Mouse (Mus musculus): Measurements from ENCODE around the gene Lce1i. TPM values are rescaled to one million over a fixed set of nuclear protein-coding genes. Genes with fewer than 3 reads are reported as not detected.
"Not testable (repeated sequence)": the region's sequence is repeated elsewhere in the genome, so short reads cannot be mapped to it uniquely, and the experiment has no call there.

Lce1i gene
- polyA plus RNA-seq (2012; rRNA removed) = not detected in 2 replicates

GRCm38 (mm10) chr3:92778799-92779198, at the start of gene Lce1i:
Gene Lce1i, minus strand, starts transcription at chr3:92778899.
- TF ChIP-seq POLR2A (IDR thresholded peaks at IDR 0.05; ENCODE audit: extremely low read depth, insufficient read depth, low read length) (no peak), CTCF (IDR thresholded peaks at IDR 0.05; ENCODE audit: extremely low read depth, insufficient read depth, low read length) (no peak)
- H3K4me3 ChIP-seq (ENCODE audit: insufficient read depth, low read length) = no peak within 1 kb of the TSS
- no peaks in the 10 kb centered on the region for H3K4me1 ChIP-seq (ENCODE audit: control insufficient read depth, insufficient read depth, low read length)
- H3K27ac ChIP-seq (ENCODE audit: insufficient read depth, low read length) = no peak within 1 kb of the TSS

GRCm38 (mm10) chr3:92827108-92827507, 48.4 kb upstream of the Lce1i start, which contains the start of gene Kprp:
Gene Kprp, minus strand, starts transcription at chr3:92827247.
- H3K4me3 ChIP-seq (ENCODE audit: insufficient read depth, low read length) = no peak within 1 kb of the TSS
- TF ChIP-seq CTCF (IDR thresholded peaks at IDR 0.05; ENCODE audit: extremely low read depth, insufficient read depth, low read length) = no peak
- TF ChIP-seq POLR2A (IDR thresholded peaks at IDR 0.05; ENCODE audit: extremely low read depth, insufficient read depth, low read length) = no peak
- H3K4me1 ChIP-seq (ENCODE audit: control insufficient read depth, insufficient read depth, low read length) = no peaks in the 10 kb centered on the region
- no peak within 1 kb of the TSS for H3K27ac ChIP-seq (ENCODE audit: insufficient read depth, low read length)

- H3K4me3 ChIP-seq (ENCODE audit: insufficient read depth, low read length) = no peak overlapping the region
- TF ChIP-seq POLR2A (IDR thresholded peaks at IDR 0.05; ENCODE audit: extremely low read depth, insufficient read depth, low read length) (no peak), CTCF (IDR thresholded peaks at IDR 0.05; ENCODE audit: extremely low read depth, insufficient read depth, low read length) (peak; percentile 29; the same call in 1 of the 2 replicates)
- no peak overlapping the region for H3K27ac ChIP-seq (ENCODE audit: insufficient read depth, low read length)
- no peaks in the 10 kb centered on the region for H3K4me1 ChIP-seq (ENCODE audit: control insufficient read depth, insufficient read depth, low read length)
Measured at GRCm38 (mm10) chr3:92825808-92826207, 47.1 kb upstream of the Lce1i start.

GRCm38 (mm10) chr3:92816036-92816435, 37.3 kb upstream of the Lce1i start:
- H3K4me1 ChIP-seq (ENCODE audit: control insufficient read depth, insufficient read depth, low read length); H3K27ac ChIP-seq (ENCODE audit: insufficient read depth, low read length); H3K4me3 ChIP-seq (ENCODE audit: insufficient read depth, low read length): not testable (repeated sequence)

- no peaks in the 10 kb centered on the region for H3K4me1 ChIP-seq (ENCODE audit: control insufficient read depth, insufficient read depth, low read length)
Measured at GRCm38 (mm10) chr3:92815581-92815980, 36.9 kb upstream of the Lce1i start.

GRCm38 (mm10) chr3:92807791-92808190, 29.1 kb upstream of the Lce1i start, which contains the start of gene Lce1k:
Gene Lce1k, minus strand, starts transcription at chr3:92807891.
- Histone ChIP-seq H3K4me3 (ENCODE audit: insufficient read depth, low read length) (no peak within 1 kb of the TSS), H3K27ac (ENCODE audit: insufficient read depth, low read length) (no peak within 1 kb of the TSS), H3K4me1 (ENCODE audit: control insufficient read depth, insufficient read depth, low read length) (no peaks in the 10 kb centered on the region)
- no peak for TF ChIP-seq CTCF (IDR thresholded peaks at IDR 0.05; ENCODE audit: extremely low read depth, insufficient read depth, low read length)
- TF ChIP-seq POLR2A (IDR thresholded peaks at IDR 0.05; ENCODE audit: extremely low read depth, insufficient read depth, low read length) = no peak

More at GRCm38 (mm10) chr3:92815581-92815980, 36.9 kb upstream of the Lce1i start:
- no peak overlapping the region for H3K4me3 ChIP-seq (ENCODE audit: insufficient read depth, low read length)
- no peak overlapping the region for H3K27ac ChIP-seq (ENCODE audit: insufficient read depth, low read length)
- TF ChIP-seq POLR2A (IDR thresholded peaks at IDR 0.05; ENCODE audit: extremely low read depth, insufficient read depth, low read length) = no peak
- TF ChIP-seq CTCF (IDR thresholded peaks at IDR 0.05; ENCODE audit: extremely low read depth, insufficient read depth, low read length) = no peak

- TF ChIP-seq CTCF (IDR thresholded peaks at IDR 0.05; ENCODE audit: extremely low read depth, insufficient read depth, low read length) = no peak
- no peak for TF ChIP-seq POLR2A (IDR thresholded peaks at IDR 0.05; ENCODE audit: extremely low read depth, insufficient read depth, low read length)
- H3K4me1 ChIP-seq (ENCODE audit: control insufficient read depth, insufficient read depth, low read length) = no peaks in the 10 kb centered on the region
Measured at GRCm38 (mm10) chr3:92790414-92790813, 11.7 kb upstream of the Lce1i start, which contains the start of gene Lce1j. Gene Lce1j, minus strand, starts transcription at chr3:92790514.

GRCm38 (mm10) chr3:92771573-92771972, 7.1 kb downstream of the Lce1i start:
- Histone ChIP-seq H3K4me3 (ENCODE audit: insufficient read depth, low read length) (no peak overlapping the region), H3K27ac (ENCODE audit: insufficient read depth, low read length) (no peak overlapping the region), H3K4me1 (ENCODE audit: control insufficient read depth, insufficient read depth, low read length) (no peaks in the 10 kb centered on the region)
- TF ChIP-seq POLR2A (IDR thresholded peaks at IDR 0.05; ENCODE audit: extremely low read depth, insufficient read depth, low read length) (no peak), CTCF (IDR thresholded peaks at IDR 0.05; ENCODE audit: extremely low read depth, insufficient read depth, low read length) (no peak)

More at GRCm38 (mm10) chr3:92790414-92790813, 11.7 kb upstream of the Lce1i start, which contains the start of gene Lce1j:
- H3K4me3 ChIP-seq (ENCODE audit: insufficient read depth, low read length) = no peak within 1 kb of the TSS
- H3K27ac ChIP-seq (ENCODE audit: insufficient read depth, low read length) = no peak within 1 kb of the TSS

- Histone ChIP-seq H3K4me1 (ENCODE audit: control insufficient read depth, insufficient read depth, low read length) (no peaks in the 10 kb centered on the region), H3K4me3 (ENCODE audit: insufficient read depth, low read length) (no peak within 1 kb of the TSS), H3K27ac (ENCODE audit: insufficient read depth, low read length) (no peak within 1 kb of the TSS)
- TF ChIP-seq POLR2A (IDR thresholded peaks at IDR 0.05; ENCODE audit: extremely low read depth, insufficient read depth, low read length) (no peak), CTCF (IDR thresholded peaks at IDR 0.05; ENCODE audit: extremely low read depth, insufficient read depth, low read length) (no peak)
Measured at GRCm38 (mm10) chr3:92764965-92765364, 13.7 kb downstream of the Lce1i start, which contains the start of gene Lce1h. Gene Lce1h, minus strand, starts transcription at chr3:92765065.

- TF ChIP-seq POLR2A (IDR thresholded peaks at IDR 0.05; ENCODE audit: extremely low read depth, insufficient read depth, low read length) = no peak
- no peak for TF ChIP-seq CTCF (IDR thresholded peaks at IDR 0.05; ENCODE audit: extremely low read depth, insufficient read depth, low read length)
- Histone ChIP-seq H3K4me3 (ENCODE audit: insufficient read depth, low read length) (no peak overlapping the region), H3K27ac (ENCODE audit: insufficient read depth, low read length) (no peak overlapping the region), H3K4me1 (ENCODE audit: control insufficient read depth, insufficient read depth, low read length) (no peaks in the 10 kb centered on the region)
Measured at GRCm38 (mm10) chr3:92753197-92753596, 25.5 kb downstream of the Lce1i start.

Measured in cortical plate, adult 2 months (tissue).